In genomic region chr16:14021166-14021822, GRCm38 (mm10) we compare ENCODE assay signal across 18 mouse cellular contexts. TPM values are rescaled to one million over a fixed set of nuclear protein-coding genes. Genes with fewer than 3 reads are reported as not detected.
"Had no signal": no experiment of that assay in that cellular context is flagged by ENCODE, and none has a peak within 500 bp of the region (broad histone marks: within the 10 kb centered on the region; RNA-seq: fewer than 3 reads in every experiment).

No protein-coding gene starts in this region.

- H3K9ac ChIP-seq: liver, embryonic 12.5 days; lung, embryonic 14.5 days; neural tube, embryonic 13.5 days; stomach, embryonic 15.5 days had no signal

- H3K4me1 ChIP-seq: liver, embryonic 12.5 days; neural tube, embryonic 13.5 days; stomach, embryonic 15.5 days had no signal

- DNase-seq: kidney, adult 9 months; kidney, postnatal 36 days; lung, embryonic 14.5 days; lung, postnatal 14 days; midbrain, embryonic 14.5 days; retina, postnatal 1 day; thymus, adult 2 months; thymus, postnatal 25 days had no signal

- H3K4me3 ChIP-seq: layer of hippocampus, adult 2 months; limb, embryonic 10.5 days; liver, embryonic 12.5 days; midbrain, embryonic 10.5 days; neural tube, embryonic 13.5 days; stomach, embryonic 15.5 days had no signal

- H3K4me2 ChIP-seq: liver, embryonic 12.5 days; lung, embryonic 14.5 days; neural tube, embryonic 13.5 days; stomach, embryonic 15.5 days had no signal

- H3K27me3 ChIP-seq: liver, embryonic 12.5 days; neural tube, embryonic 13.5 days; stomach, embryonic 15.5 days had no signal

- ATAC-seq: liver, embryonic 12.5 days had no signal

- H3K9me3 ChIP-seq: limb, embryonic 10.5 days; liver, embryonic 12.5 days; midbrain, embryonic 10.5 days; neural tube, embryonic 13.5 days; stomach, embryonic 15.5 days had no signal

- H3K27ac ChIP-seq: kidney, postnatal 0 days; layer of hippocampus, adult 2 months; limb, embryonic 10.5 days; liver, embryonic 12.5 days; midbrain, embryonic 10.5 days; neural tube, embryonic 13.5 days; stomach, embryonic 15.5 days had no signal

- H3K36me3 ChIP-seq: limb, embryonic 10.5 days; liver, embryonic 12.5 days; midbrain, embryonic 10.5 days; stomach, embryonic 15.5 days had no signal

RNA-seq across cellular contexts. Expression of gene Ifitm7, which starts 34.6 kb away (rescaled TPM):
- total RNA-seq: monocyte, adult 5-6 weeks had no signal
- polyA plus RNA-seq: liver, embryonic 12.5 days; lung, embryonic 14.5 days; stomach, embryonic 15.5 days; thymus, adult 2 months; urinary bladder, adult 2 months had no signal

RNA-seq across cellular contexts. Expression of gene 2900011O08Rik, which starts 34.9 kb away (rescaled TPM):
- total RNA-seq: monocyte, adult 5-6 weeks had no signal
- polyA plus RNA-seq: spleen, adult 2 months had no signal
